ENCODE assay signal across 10 mouse cellular contexts in the genomic region with DNA sequence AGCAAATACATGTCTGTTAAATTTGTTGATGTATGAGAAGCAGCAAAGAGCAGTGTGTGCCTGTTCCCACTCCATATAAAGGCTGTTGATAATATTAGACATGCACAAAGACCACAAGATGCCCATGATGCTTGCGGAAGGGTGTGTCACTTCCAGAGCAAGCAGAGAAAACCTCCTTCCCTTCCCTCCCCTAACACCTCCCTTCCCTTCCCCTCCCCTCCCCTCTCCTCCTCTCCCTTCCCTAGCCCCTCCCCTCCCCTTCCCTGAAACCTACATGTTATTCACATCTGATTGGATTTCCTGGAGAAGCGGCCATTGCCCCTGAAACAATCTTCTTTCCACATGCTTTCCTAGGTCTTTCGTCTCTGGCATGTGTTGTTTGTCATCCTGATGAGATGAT.
"Had no signal": no experiment of that assay in that cellular context is flagged by ENCODE, and none has a peak within 500 bp of the region (broad histone marks: within the 10 kb centered on the region; RNA-seq: fewer than 3 reads in every experiment).

No protein-coding gene starts in this region.

- H3K4me2 ChIP-seq: kidney, embryonic 15.5 days; liver, embryonic 15.5 days; lung, embryonic 14.5 days; midbrain, embryonic 12.5 days had no signal

- H3K27me3 ChIP-seq: kidney, embryonic 15.5 days; liver, embryonic 15.5 days; midbrain, embryonic 12.5 days had no signal

- DNase-seq: kidney, postnatal 14 days; lung, embryonic 14.5 days; thymus, postnatal 4 days had no signal

- H3K4me3 ChIP-seq: kidney, embryonic 15.5 days; left cerebral cortex, adult 2 months; limb, embryonic 10.5 days; liver, embryonic 15.5 days; midbrain, embryonic 12.5 days had no signal

- ATAC-seq: midbrain, embryonic 16.5 days had no signal

- H3K9ac ChIP-seq: kidney, embryonic 15.5 days; liver, embryonic 15.5 days; lung, embryonic 14.5 days; midbrain, embryonic 12.5 days had no signal

- H3K9me3 ChIP-seq: kidney, embryonic 15.5 days; limb, embryonic 10.5 days; liver, embryonic 15.5 days; midbrain, embryonic 12.5 days had no signal

- H3K27ac ChIP-seq: kidney, embryonic 15.5 days; left cerebral cortex, adult 2 months; limb, embryonic 10.5 days; liver, embryonic 15.5 days; midbrain, embryonic 12.5 days; stomach, postnatal 0 days had no signal

- H3K36me3 ChIP-seq: kidney, embryonic 15.5 days; limb, embryonic 10.5 days; liver, embryonic 15.5 days; midbrain, embryonic 12.5 days had no signal

- H3K4me1 ChIP-seq: kidney, embryonic 15.5 days; midbrain, embryonic 12.5 days had no signal
